Mouse (Mus musculus): ENCODE measurements around the gene Ndst2.

DNA sequence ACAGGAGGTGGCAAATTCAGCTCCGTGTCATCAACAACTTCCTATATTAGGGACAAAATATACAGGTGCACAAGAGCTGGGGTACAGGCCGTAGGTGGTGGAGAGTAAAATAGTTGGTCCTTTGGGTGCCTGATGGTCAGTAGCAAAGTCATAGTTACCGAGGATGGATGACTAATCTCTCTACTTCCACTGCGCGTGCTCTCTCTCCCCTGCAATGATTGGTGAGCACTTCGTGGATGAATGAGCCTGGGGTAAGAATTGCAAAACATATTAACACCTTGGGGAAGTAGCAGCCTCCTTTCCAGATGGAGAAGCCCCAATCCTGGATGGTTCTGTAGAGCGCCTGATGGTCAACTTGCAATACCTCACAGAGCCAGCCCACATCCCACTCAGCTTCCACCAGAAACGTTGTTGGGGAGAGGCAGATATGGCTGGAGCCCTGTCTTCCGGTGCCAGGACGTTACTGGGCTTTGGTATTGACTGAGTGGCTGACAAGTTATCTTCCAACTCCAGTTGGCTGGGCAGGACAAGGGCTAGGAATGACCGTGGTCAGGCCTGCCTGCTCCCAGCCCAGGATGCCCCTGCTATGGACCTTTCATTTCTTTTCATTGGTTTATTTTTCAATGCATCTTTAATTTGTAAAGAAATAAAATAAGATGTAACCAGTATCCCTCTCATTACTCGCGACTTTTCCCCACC lies 40.0 kb downstream of the Ndst2 start:
- TF ChIP-seq CTCF (IDR thresholded peaks at IDR 0.05 in 2 of 3, conservative IDR thresholded peaks at IDR 0.05 in 1 of 3; ENCODE audit: control insufficient read depth in 1 of 3, insufficient read depth in 1 of 3, low read depth in 2 of 3, low read length in 3 of 3, poor library complexity in 1 of 3, severe bottlenecking in 1 of 3) (no peak), POLR2AphosphoS2 (IDR thresholded peaks at IDR 0.05; ENCODE audit: low read length) (no peak), MAFK (IDR thresholded peaks at IDR 0.05; ENCODE audit: borderline replicate concordance, low read depth, low read length) (no peak), GATA1 (IDR thresholded peaks at IDR 0.05; ENCODE audit: low read depth, low read length) (no peak), MAX (IDR thresholded peaks at IDR 0.05; ENCODE audit: low read length) (no peak), NRF1 (IDR thresholded peaks at IDR 0.05; ENCODE audit: insufficient read depth, low read depth, low read length, poor library complexity, severe bottlenecking) (no peak), EP300 (IDR thresholded peaks at IDR 0.05; ENCODE audit: low read depth in 1 of 2, low read length in 2 of 2) (no peak), CHD2 (IDR thresholded peaks at IDR 0.05; ENCODE audit: low read length) (no peak), POLR2A (IDR thresholded peaks at IDR 0.05; ENCODE audit: control insufficient read depth in 1 of 2, insufficient read depth in 1 of 2, low read depth in 1 of 2, low read length in 2 of 2, poor library complexity in 1 of 2) (peak in 1 of 2 experiments; percentile 38; a peak in 1 of 4 replicates), E2F4 (IDR thresholded peaks at IDR 0.05; ENCODE audit: borderline replicate concordance, low read depth, low read length) (no peak)
